Mouse (Mus musculus) embryonic facial prominence, embryonic 11.5 days (tissue): ENCODE results near the gene Anapc2. TPM values are rescaled to one million over a fixed set of nuclear protein-coding genes. Genes with fewer than 3 reads are reported as not detected.

Source experiments
- polyA plus RNA-seq: library from polyadenylated mRNA; unstranded; fragments of >200 nt; fragmentation: Nextera tagmentation; extraction: Ambion mirVana; gene quantifications from 2 replicates; pipeline ENCODE4 v1.2.1, GENCODE M21; 2014

Gene Anapc2
- polyA plus RNA-seq, 1 experiment from 2014 or later: 111 TPM

Other genes starting within 250 kb of the Anapc2 start
- 29.5 and 36.2 TPM in 2 replicates for gene Nsmf, start 218.1 kb upstream of the Anapc2 start, polyA plus RNA-seq
- not detected in 2 replicates for gene Entpd8, start 192.2 kb upstream of the Anapc2 start, polyA plus RNA-seq
- 0.13 TPM in 1 of 2 replicates, not detected in the other for gene Noxa1, start 177.3 kb upstream of the Anapc2 start, polyA plus RNA-seq
- 16.8 and 17.0 TPM in 2 replicates for gene Nrarp, start 91.7 kb upstream of the Anapc2 start, polyA plus RNA-seq
- gene Tor4a, start 75.6 kb upstream of the Anapc2 start, polyA plus RNA-seq: 1.9 and 2.6 TPM in 2 replicates
- 90.5 and 92.2 TPM in 2 replicates for gene Nelfb, start 61.0 kb upstream of the Anapc2 start, polyA plus RNA-seq
- not detected in 2 replicates for gene Stpg3, start 57.8 kb upstream of the Anapc2 start, polyA plus RNA-seq
- gene Fam166a, start 53.7 kb upstream of the Anapc2 start, polyA plus RNA-seq: 1.4 TPM in 1 of 2 replicates, not detected in the other
- gene Tubb4b, start 47.8 kb upstream of the Anapc2 start, polyA plus RNA-seq: 456 and 490 TPM in 2 replicates
- gene Slc34a3, start 38.1 kb upstream of the Anapc2 start, polyA plus RNA-seq: not detected in 2 replicates
- gene Rnf224, start 35.7 kb upstream of the Anapc2 start, polyA plus RNA-seq: not detected in 2 replicates
- gene Rnf208, start 30.2 kb upstream of the Anapc2 start, polyA plus RNA-seq: 7.4 and 10.4 TPM in 2 replicates
- gene Cysrt1, start 30.0 kb upstream of the Anapc2 start, polyA plus RNA-seq: 0.50 TPM in 1 of 2 replicates, not detected in the other
- gene AL732309.1, start 25.6 kb upstream of the Anapc2 start, polyA plus RNA-seq: 3.3 and 4.2 TPM in 2 replicates
- 12.8 and 13.3 TPM in 2 replicates for gene Tmem203, start 17.0 kb upstream of the Anapc2 start, polyA plus RNA-seq
- 4.3 and 4.9 TPM in 2 replicates for gene Tprn, start 9.9 kb upstream of the Anapc2 start, polyA plus RNA-seq
- gene Ssna1, start within 50 bp of the Anapc2 start, polyA plus RNA-seq: 253 and 254 TPM in 2 replicates
- gene Tmem210, start 15.7 kb downstream of the Anapc2 start, polyA plus RNA-seq: not detected in 2 replicates
- not detected in 2 replicates for gene Lrrc26, start 17.4 kb downstream of the Anapc2 start, polyA plus RNA-seq
- 1.6 TPM in 2 replicates for gene Grin1, start 46.7 kb downstream of the Anapc2 start, polyA plus RNA-seq
- gene Man1b1, start 59.9 kb downstream of the Anapc2 start, polyA plus RNA-seq: 87.2 and 92.7 TPM in 2 replicates
- 18.2 and 19.1 TPM in 2 replicates for gene Dpp7, start 83.9 kb downstream of the Anapc2 start, polyA plus RNA-seq
- 5.2 and 8.9 TPM in 2 replicates for gene Uap1l1, start 93.2 kb downstream of the Anapc2 start, polyA plus RNA-seq
- gene Sapcd2, start 99.8 kb downstream of the Anapc2 start, polyA plus RNA-seq: 39.1 and 43.2 TPM in 2 replicates
- 0.10 and 0.28 TPM in 2 replicates for gene Entpd2, start 123.4 kb downstream of the Anapc2 start, polyA plus RNA-seq
- 26.8 and 38.0 TPM in 2 replicates for gene Npdc1, start 126.9 kb downstream of the Anapc2 start, polyA plus RNA-seq
- not detected in 2 replicates for gene Fut7, start 150.8 kb downstream of the Anapc2 start, polyA plus RNA-seq
- gene Abca2, start 156.2 kb downstream of the Anapc2 start, polyA plus RNA-seq: 2.2 TPM in 2 replicates
- gene Clic3, start 184.4 kb downstream of the Anapc2 start, polyA plus RNA-seq: 0.71 TPM in 1 of 2 replicates, not detected in the other
- 12.4 and 14.3 TPM in 2 replicates for gene Paxx, start 188.6 kb downstream of the Anapc2 start, polyA plus RNA-seq
- gene Ptgds, start 197.6 kb downstream of the Anapc2 start, polyA plus RNA-seq: 0.26 and 0.28 TPM in 2 replicates
- gene Lcn12, start 221.4 kb downstream of the Anapc2 start, polyA plus RNA-seq: not detected in 2 replicates
- 51.1 and 56.4 TPM in 2 replicates for gene Fbxw5, start 228.3 kb downstream of the Anapc2 start, polyA plus RNA-seq
- 3.8 and 4.3 TPM in 2 replicates for gene C8g, start 229.2 kb downstream of the Anapc2 start, polyA plus RNA-seq